Mouse (Mus musculus): ENCODE data around the gene Erv3.
A peak's percentile ranks its signal among the peaks of the same experiment; 100 is the strongest.

The Erv3 gene

DNA sequence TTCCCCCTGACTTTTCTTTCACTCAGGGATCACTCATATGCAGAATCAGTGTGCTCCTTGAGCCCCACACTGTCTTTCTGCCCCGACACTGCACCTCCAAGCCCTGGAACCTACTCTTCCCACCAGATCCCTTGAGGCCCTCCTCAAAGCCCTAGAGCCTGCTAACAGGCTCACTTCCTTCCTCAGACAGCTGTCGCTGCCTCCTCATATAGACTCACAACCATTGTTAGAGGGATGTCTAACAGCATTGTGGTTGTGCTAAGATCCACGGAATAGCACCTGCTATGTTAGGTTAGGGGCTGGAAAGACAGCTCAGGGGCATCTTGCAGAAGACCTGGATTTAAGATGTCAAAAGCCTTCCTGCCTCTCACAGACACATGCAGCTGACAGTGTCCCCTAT is 37.1 kb downstream of the Erv3 start:
- DNase-seq (ENCODE audit: low spot score in 2 of 2) = no peak

DNA sequence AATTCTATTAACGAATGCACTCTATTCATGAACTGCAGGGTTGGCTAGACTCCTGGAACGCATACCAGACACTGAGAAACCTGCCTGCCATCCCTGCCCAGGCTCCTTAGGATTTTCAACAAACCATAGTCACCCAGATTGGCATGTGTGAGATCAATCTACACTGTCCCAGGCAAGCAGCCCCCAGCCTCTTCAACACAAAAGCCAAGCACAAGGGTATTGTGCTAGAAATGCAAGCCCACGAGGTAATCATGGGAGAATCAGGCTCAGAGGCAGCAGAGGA is 37.9 kb downstream of the Erv3 start:
- no peak for DNase-seq (ENCODE audit: low spot score in 2 of 2)

DNA sequence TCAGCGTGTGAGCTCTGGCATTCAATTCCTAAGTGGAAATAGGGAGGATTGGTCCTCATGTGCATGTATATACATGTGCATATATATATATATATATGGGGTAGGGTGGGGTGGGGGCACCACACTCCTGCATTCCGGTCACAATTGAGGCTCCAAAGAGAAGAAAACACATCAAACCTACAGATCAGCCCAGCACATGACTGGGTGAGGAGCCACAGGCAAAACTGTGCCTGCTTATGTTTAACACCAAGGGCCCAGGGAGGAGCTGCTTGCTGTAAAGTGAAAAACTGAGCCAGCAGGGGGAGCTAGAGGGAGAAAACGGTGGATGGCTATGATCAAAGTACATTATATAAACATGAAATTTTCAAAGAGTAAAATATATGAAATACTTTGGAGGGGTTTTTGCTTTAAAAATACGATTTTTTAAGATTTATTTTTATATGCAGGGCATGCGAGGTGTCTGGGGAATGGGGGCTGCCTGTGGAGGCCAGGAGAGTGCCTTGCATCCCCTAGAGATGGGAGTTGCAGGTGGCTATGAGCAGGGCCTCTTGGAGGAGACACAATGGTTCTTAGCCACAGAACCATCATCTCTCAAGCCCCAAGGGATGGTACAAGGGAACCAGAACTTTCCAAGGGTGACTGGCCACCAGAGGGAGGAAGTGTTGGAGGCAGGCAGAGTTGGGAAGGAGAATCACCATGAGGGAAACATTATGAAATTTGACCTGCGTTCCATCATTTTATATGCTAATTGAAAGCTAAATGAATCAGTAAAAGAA is 38.4 kb downstream of the Erv3 start:
- peak; percentile 59 to 91 for DNase-seq (ENCODE audit: low spot score in 2 of 2)

DNA sequence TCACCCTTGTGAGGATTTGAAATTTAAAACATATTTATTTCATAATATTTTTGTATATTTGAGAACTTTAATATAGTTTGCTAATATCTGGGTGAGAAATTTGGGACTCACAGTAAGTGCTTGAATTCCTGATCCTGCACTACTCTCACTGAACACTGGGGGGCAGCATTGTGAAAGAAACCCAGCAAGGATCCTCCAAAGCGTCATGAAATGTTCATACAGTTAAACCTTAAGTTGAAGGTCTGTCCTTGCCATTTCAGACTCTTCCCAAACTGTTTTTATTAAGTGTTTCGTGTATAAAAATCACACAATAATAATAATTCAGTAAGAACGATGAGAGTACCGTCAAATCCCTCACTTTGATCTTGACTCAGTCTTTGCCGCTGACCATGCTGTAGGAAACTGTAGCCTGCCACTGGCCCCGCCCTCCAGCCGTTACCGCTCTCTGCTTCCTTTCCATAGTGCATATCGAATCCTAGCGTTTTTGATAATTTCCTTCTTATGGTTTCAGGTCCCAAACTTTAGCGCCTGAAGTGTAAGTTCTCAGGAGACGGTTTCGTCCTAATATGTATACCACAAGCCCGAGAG is 39.4 kb downstream of the Erv3 start:
- peak; percentile 65 to 85 for DNase-seq (ENCODE audit: low spot score in 2 of 2)

DNA sequence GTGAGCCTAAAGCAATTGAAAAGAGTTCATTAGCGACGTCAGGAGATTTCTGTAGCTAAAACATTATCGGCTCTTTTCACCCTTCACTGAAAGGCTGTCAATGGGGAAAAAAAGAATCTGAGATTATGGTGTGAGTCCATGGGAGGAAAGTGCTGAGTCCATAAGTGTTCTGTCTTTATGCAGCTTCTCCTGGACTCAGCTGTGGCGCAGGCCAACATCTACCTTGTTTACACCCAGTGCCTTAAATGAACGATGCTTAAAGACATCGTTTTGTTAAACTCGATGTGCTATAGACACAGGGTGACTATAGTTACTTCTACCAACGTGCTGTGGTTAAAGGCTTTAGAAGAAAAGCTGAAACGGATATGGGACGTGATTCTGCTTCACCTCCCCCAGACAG is 45.2 kb downstream of the Erv3 start:
- DNase-seq (ENCODE audit: low spot score in 2 of 2) = no peak

DNA sequence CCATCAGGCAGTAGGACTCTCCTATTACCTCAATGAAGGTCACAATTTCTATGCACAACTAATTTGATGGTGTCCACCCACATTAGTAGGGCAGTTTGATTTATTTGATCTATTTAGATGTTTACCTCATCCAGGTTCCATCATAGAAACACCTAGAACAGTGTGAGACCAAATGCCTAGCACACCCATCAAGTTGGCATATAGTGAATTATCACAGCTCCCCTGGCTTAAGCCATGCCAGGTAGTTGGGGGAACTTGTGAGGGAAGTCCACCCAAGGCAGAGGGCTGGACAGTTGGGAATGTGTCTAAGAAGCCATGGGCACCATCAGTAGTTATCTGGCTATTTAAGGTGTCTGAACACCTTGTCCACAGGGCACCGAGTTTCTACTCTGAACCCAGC is 46.1 kb downstream of the Erv3 start:
- DNase-seq (ENCODE audit: low spot score in 2 of 2) = no peak

DNA sequence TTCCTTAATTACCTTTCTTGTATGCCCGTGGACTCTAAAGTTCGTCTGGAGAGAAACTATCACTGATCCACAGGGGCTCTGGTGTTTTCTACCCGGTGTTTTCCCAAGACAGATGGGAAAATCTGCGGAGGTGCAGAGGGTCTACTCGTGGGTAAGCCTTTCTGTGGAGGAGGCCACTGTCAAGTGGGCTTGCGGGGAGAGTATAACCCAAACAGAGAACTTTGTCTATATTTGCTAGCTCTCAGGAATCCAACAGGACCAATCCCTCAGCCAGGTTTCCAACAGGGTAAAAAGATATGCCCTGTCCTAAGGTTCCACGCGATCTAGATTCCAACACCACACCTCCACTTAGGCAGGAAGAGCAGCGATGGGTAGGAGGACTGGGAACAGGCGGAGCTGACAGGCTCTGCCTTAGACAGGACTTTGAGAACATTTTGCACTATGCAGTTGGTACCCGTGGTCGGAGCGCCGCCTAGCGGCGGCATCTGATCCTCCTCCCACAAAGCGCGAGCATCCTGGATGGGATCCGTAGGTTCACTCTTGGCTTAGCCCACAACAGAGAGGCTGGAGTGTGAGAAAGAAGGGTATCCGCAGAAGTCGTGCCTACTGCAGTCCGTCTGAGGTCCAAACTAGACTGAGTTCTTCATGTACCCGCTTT is 46.9 kb downstream of the Erv3 start:
- peak in 1 of 2 experiments; percentile 62 for DNase-seq (ENCODE audit: low spot score in 2 of 2)

DNA sequence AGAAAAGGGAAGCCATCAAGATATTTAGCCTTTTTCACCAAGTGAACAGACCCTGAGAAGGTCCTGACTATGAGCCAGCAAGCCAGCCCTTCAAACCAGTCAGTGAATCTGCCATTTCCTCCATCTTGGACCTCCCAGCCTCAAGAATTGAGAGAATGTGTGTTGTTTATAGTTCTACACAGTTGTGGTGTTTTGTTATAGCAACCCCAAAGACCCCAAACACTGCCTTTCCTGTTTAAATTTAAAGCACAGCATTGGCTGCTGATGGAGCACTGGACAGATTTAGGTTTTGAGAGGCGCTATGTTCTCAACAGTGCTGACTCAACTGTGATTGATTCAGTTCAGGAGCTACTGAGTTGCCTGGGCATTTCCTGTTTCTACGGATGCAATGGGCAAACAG is 47.9 kb downstream of the Erv3 start:
- DNase-seq (ENCODE audit: low spot score in 2 of 2) = no peak

DNA sequence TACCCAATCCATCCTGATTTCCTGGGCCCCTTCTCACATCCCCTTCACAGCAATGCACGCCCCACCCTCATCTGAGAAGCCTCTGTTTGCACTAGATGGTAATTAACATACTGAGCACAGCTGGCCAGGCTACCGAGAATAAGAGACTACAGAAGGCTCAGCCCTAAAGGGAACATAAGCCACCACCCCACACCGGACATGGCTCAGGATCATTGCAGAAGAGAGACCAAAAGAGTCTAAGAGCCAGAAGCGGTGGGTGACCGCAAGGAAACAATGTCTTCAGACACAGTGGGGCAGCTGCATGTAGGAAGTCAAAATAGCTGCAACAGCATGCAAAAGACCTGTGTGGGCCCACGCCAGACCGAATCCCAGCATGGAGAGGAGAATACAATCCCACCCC is 50.7 kb downstream of the Erv3 start:
- DNase-seq (ENCODE audit: low spot score in 2 of 2) = no peak

DNA sequence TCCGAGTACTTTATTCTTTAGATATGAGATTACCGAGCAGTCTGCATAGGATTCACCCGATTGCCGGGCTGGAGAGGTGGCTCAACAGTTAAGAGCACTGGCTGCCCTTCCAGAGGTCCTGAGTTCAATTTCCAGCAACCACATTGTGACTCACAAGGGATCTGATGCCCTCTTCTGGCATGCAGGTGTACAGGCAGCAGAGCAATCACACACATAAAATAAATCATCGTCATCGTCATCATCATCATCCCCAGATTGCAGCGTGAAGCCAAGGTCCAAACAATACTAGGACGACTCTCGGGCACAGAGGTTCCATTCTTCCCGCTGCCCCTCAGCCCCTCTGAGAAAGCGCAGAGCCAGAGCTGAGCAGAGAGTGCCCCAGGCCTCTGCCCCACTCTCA is 51.9 kb downstream of the Erv3 start:
- DNase-seq (ENCODE audit: low spot score in 2 of 2) = no peak

DNA sequence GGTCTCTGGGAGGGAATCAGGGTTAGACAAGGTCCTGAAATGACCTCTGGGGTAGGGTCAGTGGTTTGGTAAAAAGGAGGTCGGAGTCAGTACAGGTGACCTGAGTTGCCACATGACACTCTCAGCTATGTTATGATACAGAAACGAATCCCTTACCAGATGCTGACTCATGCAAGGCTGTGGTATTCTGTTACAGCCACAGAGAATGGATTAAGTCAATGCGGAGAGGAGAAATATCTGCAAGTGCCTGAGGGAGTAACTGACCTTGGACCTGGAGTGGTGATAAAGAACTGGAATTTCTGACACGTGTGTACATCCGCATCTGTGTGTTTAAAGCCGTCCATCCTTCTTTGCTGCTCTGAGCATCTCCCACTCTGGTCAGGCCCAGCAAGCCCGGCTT is 52.7 kb downstream of the Erv3 start:
- no peak for DNase-seq (ENCODE audit: low spot score in 2 of 2)

DNA sequence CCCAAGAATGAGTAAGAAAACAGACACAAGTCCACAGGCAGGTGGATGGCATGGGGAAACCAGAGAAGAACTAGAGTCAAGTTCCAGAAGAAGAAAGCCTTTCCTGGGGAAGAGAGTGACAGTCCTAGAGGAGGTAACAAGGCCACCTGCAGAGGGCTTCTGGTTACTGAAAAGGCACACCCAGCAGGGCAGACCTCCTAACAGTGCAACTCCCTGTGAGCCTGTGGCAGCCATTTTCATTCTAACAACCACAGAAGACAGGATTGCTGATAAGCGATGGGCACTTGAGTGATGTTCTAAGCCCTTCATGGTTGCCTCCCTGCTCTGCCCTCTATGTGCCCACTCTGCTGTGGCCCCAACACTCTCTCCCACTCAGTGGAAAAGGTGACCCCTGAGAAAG is 54.2 kb downstream of the Erv3 start:
- no peak for DNase-seq (ENCODE audit: low spot score in 2 of 2)

DNA sequence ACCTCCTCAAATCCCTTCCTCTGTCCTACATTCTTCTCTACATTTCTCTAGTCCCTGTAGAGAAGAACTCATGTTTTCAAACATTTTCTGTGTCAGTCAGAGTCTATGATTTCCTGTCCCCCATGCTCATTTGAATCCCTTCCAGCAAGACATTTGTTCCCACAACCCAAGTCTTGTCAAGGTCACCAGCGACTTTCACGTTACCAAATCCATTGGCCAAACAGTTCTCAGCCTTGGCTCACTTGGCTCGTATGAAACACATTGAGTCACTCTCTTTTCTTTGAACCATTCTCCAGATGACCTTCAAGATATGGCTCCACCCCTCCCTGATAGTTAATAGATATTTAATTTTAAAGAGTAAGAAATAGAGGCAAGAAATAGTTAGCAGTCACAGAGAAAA is 55.7 kb downstream of the Erv3 start:
- no peak for DNase-seq (ENCODE audit: low spot score in 2 of 2)

All from thymus, postnatal 10 days (tissue).